Mouse (Mus musculus) spleen, adult 2 months (tissue): ENCODE measurements at regions not wholly inside any gene's neighbourhood (a gene's known extent, or its start where the extent isn't known, plus 50 kb on each side); places are given as distances from the start of the nearest gene placed in this dataset.

Source experiments
- CTCF ChIP-seq: fragments of 200-500 bp; IDR thresholded peaks from 2 replicates; pipeline ENCODE4 v1.5.1; 2011; ENCODE audit warnings: mild to moderate bottlenecking, inconsistent platforms; ENCODE audit not compliant: insufficient read depth, insufficient read length, insufficient replicate concordance; ENCODE audit errors: extremely low read depth
- POLR2A ChIP-seq: fragments of 200-500 bp; IDR thresholded peaks from 2 replicates; pipeline ENCODE4 v1.6.1; 2011; ENCODE audit warnings: low read depth, low read length, inconsistent platforms

GRCm38 (mm10) chr6:126377216-126377615 is 158.0 kb downstream of the Kcna5 start:
- TF ChIP-seq CTCF (no peak), POLR2A (no peak)
